Mouse (Mus musculus) midbrain, embryonic 16.5 days (tissue): ENCODE data around the gene Gse1. TPM values are rescaled to one million over a fixed set of nuclear protein-coding genes. Genes with fewer than 3 reads are reported as not detected.

Experiments used
- ATAC-seq: fragments of 200-750 bp; cut with Nextera tagmentation; 2 replicates; pipeline ENCODE4 v1.8.0; 2017; ENCODE audit warnings: moderate TSS enrichment
- H3K27ac ChIP-seq: fragments of 300-500 bp; sonication (generic); 2 replicates; pipeline ENCODE4 v1.5.1; 2014; ENCODE audit warnings: mild to moderate bottlenecking, low read length, mixed read lengths
- H3K27me3 ChIP-seq: fragments of 300-500 bp; sonication (generic); 2 replicates; pipeline ENCODE4 v1.6.1; 2014; ENCODE audit warnings: low read depth, low read length, mixed read lengths; ENCODE audit not compliant: control insufficient read depth, insufficient read depth
- H3K36me3 ChIP-seq: fragments of 300-500 bp; sonication (generic); 2 replicates; pipeline ENCODE4 v1.6.1; 2014; ENCODE audit warnings: mild to moderate bottlenecking, low read length, moderate library complexity, mixed read lengths; ENCODE audit not compliant: control insufficient read depth, insufficient read depth
- H3K4me1 ChIP-seq: fragments of 300-500 bp; sonication (generic); 2 replicates; pipeline ENCODE4 v1.6.1; 2014; ENCODE audit warnings: mild to moderate bottlenecking, low read length, mixed read lengths; ENCODE audit not compliant: control insufficient read depth, insufficient read depth
- H3K4me2 ChIP-seq: fragments of 300-500 bp; sonication (generic); 2 replicates; pipeline ENCODE4 v1.6.1; 2014; ENCODE audit warnings: mild to moderate bottlenecking, low read length, mixed read lengths
- H3K4me3 ChIP-seq: fragments of 300-500 bp; sonication (generic); 2 replicates; pipeline ENCODE4 v1.5.1; 2014; ENCODE audit warnings: low read depth, mild to moderate bottlenecking, low read length, moderate library complexity, mixed read lengths
- H3K9ac ChIP-seq: fragments of 300-500 bp; sonication (generic); 2 replicates; pipeline ENCODE4 v1.6.1; 2014; ENCODE audit warnings: low read depth, low read length, mixed read lengths
- H3K9me3 ChIP-seq: fragments of 300-500 bp; sonication (generic); replicated peaks from 2 replicates; pipeline ENCODE4 v1.6.1; 2014; ENCODE audit warnings: mild to moderate bottlenecking, low read length, mixed read lengths; ENCODE audit not compliant: control insufficient read depth, poor library complexity, severe bottlenecking
- WGBS: fragments of 180-500 bp; shearing (Covaris S2); extraction: QIAGEN DNeasy Blood & Tissue Kit; methylation state at CpG from one replicate; pipeline ENCODE4 v1.1.7; 2014; 5-methylcytosine and 5-hydroxymethylcytosine counted together
- polyA plus RNA-seq: library from polyadenylated mRNA; unstranded; fragments of >200 nt; fragmentation: Nextera tagmentation; extraction: Ambion mirVana; gene quantifications from 2 replicates; pipeline ENCODE4 v1.2.1, GENCODE M21; 2015

Gse1 gene
- polyA plus RNA-seq, 1 experiment from 2014 or later = 13.3 TPM

DNA sequence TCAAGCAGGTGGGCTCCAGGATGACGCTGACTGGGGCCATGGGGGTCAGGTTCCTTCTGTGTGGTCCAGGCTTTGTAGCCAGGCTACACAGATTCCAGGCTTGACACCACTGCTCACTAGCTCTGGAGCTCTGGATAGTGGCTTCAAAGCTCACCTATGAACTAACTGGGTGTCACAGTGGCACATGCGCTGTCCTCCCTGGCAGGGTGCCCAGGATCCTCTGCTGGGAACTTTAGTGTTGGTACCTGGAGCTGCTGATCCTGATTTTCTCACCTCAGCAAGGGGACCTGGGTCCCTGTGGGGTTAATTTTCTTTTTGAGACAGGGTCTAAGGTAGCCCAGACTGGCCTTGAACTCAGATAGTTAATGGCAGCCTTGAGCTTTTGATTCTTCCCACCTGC lies 173.0 kb downstream of the Gse1 start:
- Histone ChIP-seq H3K27me3 (no peaks in the 10 kb centered on the region), H3K36me3 (no peaks in the 10 kb centered on the region), H3K27ac (no peak overlapping the region), H3K4me2 (no peak overlapping the region), H3K9ac (no peak overlapping the region), H3K9me3 (no peaks in the 10 kb centered on the region), H3K4me3 (no peak overlapping the region), H3K4me1 (peaks cover 32% of the 10 kb centered on the region)
- ATAC-seq = no peak
- 83% methylated on average over 2 of the region's 2 CpGs for WGBS

DNA sequence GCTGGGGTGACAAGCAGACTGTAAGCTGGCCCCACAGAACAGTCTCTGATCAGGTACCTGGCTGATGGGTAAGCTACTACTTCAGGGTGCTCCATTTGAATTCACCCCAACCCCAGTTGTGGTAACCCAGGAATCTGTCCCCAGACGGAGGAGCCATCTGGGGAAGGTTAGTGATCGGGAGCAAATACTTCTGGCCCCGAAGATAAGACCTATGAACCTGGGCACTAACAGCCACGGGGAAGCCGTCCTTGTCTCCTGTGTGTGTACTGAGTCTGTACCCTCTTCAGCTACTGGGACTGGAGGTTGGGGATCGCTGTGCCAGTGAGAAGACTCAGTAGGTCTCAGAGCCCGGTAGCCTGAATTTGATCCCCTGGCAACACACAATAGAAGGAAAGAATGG lies 173.5 kb downstream of the Gse1 start:
- no peak overlapping the region for H3K27ac ChIP-seq
- H3K4me1 ChIP-seq = peaks cover 32% of the 10 kb centered on the region
- no peak overlapping the region for H3K9ac ChIP-seq
- WGBS = 85% methylated on average over 7 of the region's 7 CpGs
- no peak for ATAC-seq
- no peaks in the 10 kb centered on the region; the same call in 1 of the 2 replicates for H3K27me3 ChIP-seq
- no peak overlapping the region for H3K4me2 ChIP-seq
- H3K4me3 ChIP-seq = no peak overlapping the region
- no peaks in the 10 kb centered on the region for H3K9me3 ChIP-seq
- H3K36me3 ChIP-seq = no peaks in the 10 kb centered on the region

- Histone ChIP-seq H3K36me3 (no peaks in the 10 kb centered on the region), H3K27me3 (no peaks in the 10 kb centered on the region; the same call in 1 of the 2 replicates), H3K4me2 (no peak overlapping the region), H3K9me3 (no peaks in the 10 kb centered on the region), H3K27ac (no peak overlapping the region), H3K4me1 (peaks cover 17% of the 10 kb centered on the region), H3K4me3 (no peak overlapping the region), H3K9ac (no peak overlapping the region)
- 79% methylated on average over 7 of the region's 7 CpGs for WGBS
- ATAC-seq = no peak
These were observed 175.5 kb downstream of the Gse1 start for GRCm38 (mm10) chr8:120403606-120404269.

- no peak overlapping the region for H3K4me2 ChIP-seq
- no peak for ATAC-seq
- peaks cover 10% of the 10 kb centered on the region; the same call in 1 of the 2 replicates for H3K4me1 ChIP-seq
- H3K36me3 ChIP-seq = no peaks in the 10 kb centered on the region
- no peak overlapping the region for H3K27ac ChIP-seq
- no peaks in the 10 kb centered on the region; the same call in 1 of the 2 replicates for H3K27me3 ChIP-seq
- H3K9me3 ChIP-seq = no peaks in the 10 kb centered on the region
- no peak overlapping the region for H3K4me3 ChIP-seq
- 41% methylated on average over 7 of the region's 7 CpGs for WGBS
- no peak overlapping the region for H3K9ac ChIP-seq
These were observed 176.4 kb downstream of the Gse1 start for GRCm38 (mm10) chr8:120404609-120405036.

- Histone ChIP-seq H3K9ac (no peak overlapping the region), H3K4me3 (no peak overlapping the region), H3K36me3 (no peaks in the 10 kb centered on the region), H3K4me2 (no peak overlapping the region), H3K4me1 (peaks cover 13% of the 10 kb centered on the region), H3K27ac (no peak overlapping the region), H3K9me3 (no peaks in the 10 kb centered on the region), H3K27me3 (no peaks in the 10 kb centered on the region; the same call in 1 of the 2 replicates)
- WGBS = 91% methylated on average over 12 of the region's 12 CpGs
- no peak for ATAC-seq
These were observed 177.9 kb downstream of the Gse1 start for GRCm38 (mm10) chr8:120406008-120406632.

- no peak; the same call in 1 of the 2 replicates for ATAC-seq
- peaks cover 29% of the 10 kb centered on the region for H3K4me1 ChIP-seq
- WGBS = 15% methylated on average over 9 of the region's 9 CpGs
These were observed 179.5 kb downstream of the Gse1 start for GRCm38 (mm10) chr8:120407701-120408240.

DNA sequence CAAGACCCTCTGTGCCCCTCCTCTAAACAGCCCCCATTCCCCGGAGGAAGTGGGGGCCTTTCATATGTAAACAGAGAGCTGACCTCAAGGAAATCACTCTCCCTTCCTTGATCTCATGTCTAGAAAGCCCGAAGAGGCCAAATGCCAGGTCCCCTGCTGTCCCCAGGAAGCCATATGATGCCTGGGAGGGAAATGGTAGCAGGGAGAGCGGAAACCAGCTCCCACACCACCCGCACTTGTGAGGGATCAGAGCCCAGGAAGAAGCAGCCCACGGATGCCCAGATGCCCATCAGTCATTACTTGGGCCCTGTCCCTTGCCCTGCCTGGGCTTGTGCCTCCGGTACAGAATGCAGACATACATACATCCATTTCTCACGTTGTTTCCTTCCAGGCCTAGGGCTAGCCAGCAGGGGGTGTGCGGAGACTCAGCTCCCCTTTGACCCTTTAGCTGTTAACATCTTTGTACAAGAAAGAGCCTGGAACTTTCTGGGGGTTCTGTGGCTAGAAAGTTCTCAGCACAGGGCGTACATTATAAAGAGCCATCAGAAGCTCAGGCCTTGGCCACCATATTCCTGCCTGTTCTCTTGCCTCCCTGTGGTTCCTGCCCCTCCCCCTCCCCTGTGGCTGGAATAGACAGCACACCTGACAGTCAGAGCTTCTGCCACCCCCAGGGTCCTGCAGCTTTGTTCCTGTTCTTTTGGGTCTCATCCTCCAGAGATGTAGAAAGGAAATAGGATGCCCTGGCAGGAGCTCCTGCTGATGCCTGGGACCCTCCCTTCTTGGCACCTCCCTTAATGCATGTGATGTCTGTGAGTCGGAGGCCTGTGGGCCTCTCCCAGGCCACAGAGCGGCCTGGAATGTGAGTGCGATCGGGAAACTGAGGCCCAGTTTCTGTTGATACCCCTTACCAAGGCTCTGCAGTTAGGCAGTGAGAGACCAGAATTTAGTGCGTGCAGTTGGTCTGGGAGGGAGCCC lies 180.3 kb downstream of the Gse1 start:
- Histone ChIP-seq H3K27ac (no peak overlapping the region), H3K4me2 (no peak overlapping the region), H3K9me3 (no peaks in the 10 kb centered on the region), H3K27me3 (no peaks in the 10 kb centered on the region; the same call in 1 of the 2 replicates), H3K4me1 (peaks cover 37% of the 10 kb centered on the region), H3K4me3 (no peak overlapping the region), H3K9ac (no peak overlapping the region), H3K36me3 (no peaks in the 10 kb centered on the region)
- ATAC-seq = no peak
- 40% methylated on average over 14 of the region's 14 CpGs for WGBS

More at GRCm38 (mm10) chr8:120407701-120408240, 179.5 kb downstream of the Gse1 start:
- Histone ChIP-seq H3K27ac (no peak overlapping the region), H3K4me2 (no peak overlapping the region), H3K9me3 (no peaks in the 10 kb centered on the region), H3K9ac (no peak overlapping the region), H3K4me3 (no peak overlapping the region), H3K27me3 (no peaks in the 10 kb centered on the region; the same call in 1 of the 2 replicates), H3K36me3 (no peaks in the 10 kb centered on the region)

- Histone ChIP-seq H3K36me3 (no peaks in the 10 kb centered on the region), H3K27ac (no peak overlapping the region), H3K27me3 (no peaks in the 10 kb centered on the region; the same call in 1 of the 2 replicates), H3K4me3 (no peak overlapping the region), H3K9me3 (no peaks in the 10 kb centered on the region), H3K9ac (no peak overlapping the region), H3K4me2 (no peak overlapping the region), H3K4me1 (peaks cover 44% of the 10 kb centered on the region)
- WGBS = 39% methylated on average over 11 of the region's 11 CpGs
- no peak for ATAC-seq
These were observed 181.2 kb downstream of the Gse1 start for GRCm38 (mm10) chr8:120409371-120410013.
